Mouse (Mus musculus) embryonic facial prominence, embryonic 14.5 days (tissue): ENCODE measurements around the gene Rab33b. TPM values are rescaled to one million over a fixed set of nuclear protein-coding genes. Genes with fewer than 3 reads are reported as not detected.

Experiments
- ATAC-seq: fragments of 200-750 bp; cut with Nextera tagmentation; 2 replicates; pipeline ENCODE4 v1.8.0; 2017; ENCODE audit warnings: low read depth, moderate number of reproducible peaks, moderate TSS enrichment
- DNase-seq: peaks from one replicate; pipeline ENCODE4 v3.0.0-alpha.2; 2015; ENCODE audit warnings: low spot score
- H3K27ac ChIP-seq: fragments of 300-500 bp; sonication (generic); replicated peaks from 2 replicates; pipeline ENCODE4 v1.5.1; 2014; ENCODE audit warnings: low read depth, mild to moderate bottlenecking, low read length, moderate library complexity
- H3K27me3 ChIP-seq: fragments of 300-500 bp; sonication (generic); replicated peaks from 2 replicates; pipeline ENCODE4 v1.6.1; 2014; ENCODE audit warnings: low read length; ENCODE audit not compliant: control insufficient read depth, insufficient read depth
- H3K36me3 ChIP-seq: fragments of 300-500 bp; sonication (generic); 2 replicates; pipeline ENCODE4 v1.6.1; 2014; ENCODE audit warnings: low read length, mixed read lengths; ENCODE audit not compliant: control insufficient read depth, insufficient read depth
- H3K4me1 ChIP-seq: fragments of 300-500 bp; sonication (generic); 2 replicates; pipeline ENCODE4 v1.6.1; 2014; ENCODE audit warnings: antibody characterized with exemption, low read length; ENCODE audit not compliant: control insufficient read depth, insufficient read depth
- H3K4me2 ChIP-seq: fragments of 300-500 bp; sonication (generic); 2 replicates; pipeline ENCODE4 v1.6.1; 2014; ENCODE audit warnings: low read depth, mild to moderate bottlenecking, low read length, moderate library complexity, mixed read lengths
- H3K4me3 ChIP-seq: fragments of 300-500 bp; sonication (generic); 2 replicates; pipeline ENCODE4 v1.5.1; 2014; ENCODE audit warnings: low read depth, mild to moderate bottlenecking, low read length
- H3K9ac ChIP-seq: fragments of 300-500 bp; sonication (generic); 2 replicates; pipeline ENCODE4 v1.6.1; 2014; ENCODE audit warnings: low read depth, mild to moderate bottlenecking, low read length, moderate library complexity, mixed read lengths
- H3K9me3 ChIP-seq: fragments of 300-500 bp; sonication (generic); 2 replicates; pipeline ENCODE4 v1.6.1; 2016; ENCODE audit warnings: low read length; ENCODE audit not compliant: control insufficient read depth
- WGBS: fragments of 180-500 bp; shearing (Covaris S2); extraction: QIAGEN DNeasy Blood & Tissue Kit; methylation state at CpG from one replicate; pipeline ENCODE4 v1.1.7; 2014; 5-methylcytosine and 5-hydroxymethylcytosine counted together
- polyA plus RNA-seq: library from polyadenylated mRNA; unstranded; fragments of >200 nt; fragmentation: Nextera tagmentation; extraction: Ambion mirVana; gene quantifications from 2 replicates; pipeline ENCODE4 v1.2.1, GENCODE M21; 2014

Gene Rab33b
- polyA plus RNA-seq, 1 experiment from 2014 or later: 25.8 TPM

- Histone ChIP-seq H3K27me3 (no peaks in the 10 kb centered on the region), H3K9ac (no peak overlapping the region), H3K27ac (no peak overlapping the region), H3K4me3 (no peak overlapping the region), H3K4me1 (no peaks in the 10 kb centered on the region), H3K36me3 (peaks cover 92% of the 10 kb centered on the region), H3K9me3 (no peaks in the 10 kb centered on the region), H3K4me2 (no peak overlapping the region)
- DNase-seq: no peak
- ATAC-seq: no peak
- WGBS: 74% methylated on average over 9 of the region's 9 CpGs
These were observed 50.3 kb downstream of the Rab33b start for GRCm38 (mm10) chr3:51534013-51534412.

- DNase-seq (peak; percentile 39), ATAC-seq (no peak)
- 61% methylated on average over 15 of the region's 15 CpGs for WGBS
- no peaks in the 10 kb centered on the region for H3K27me3 ChIP-seq
- H3K27ac ChIP-seq: no peak overlapping the region
- no peak overlapping the region for H3K9ac ChIP-seq
- H3K9me3 ChIP-seq: no peaks in the 10 kb centered on the region
- no peak overlapping the region for H3K4me2 ChIP-seq
- no peaks in the 10 kb centered on the region for H3K4me1 ChIP-seq
- no peak overlapping the region for H3K4me3 ChIP-seq
- peaks cover 76% of the 10 kb centered on the region for H3K36me3 ChIP-seq
These were observed 56.1 kb downstream of the Rab33b start for GRCm38 (mm10) chr3:51539567-51540408.

- 93% methylated on average over 9 of the region's 9 CpGs for WGBS
- H3K36me3 ChIP-seq: peaks cover 68% of the 10 kb centered on the region
These were observed 56.9 kb downstream of the Rab33b start for GRCm38 (mm10) chr3:51540659-51541058.

GRCm38 (mm10) chr3:51544442-51545128 is 60.9 kb downstream of the Rab33b start:
- Histone ChIP-seq H3K9me3 (no peaks in the 10 kb centered on the region), H3K27me3 (no peaks in the 10 kb centered on the region), H3K4me3 (no peak overlapping the region), H3K4me1 (no peaks in the 10 kb centered on the region), H3K4me2 (no peak overlapping the region), H3K9ac (no peak overlapping the region), H3K36me3 (peaks cover 50% of the 10 kb centered on the region), H3K27ac (no peak overlapping the region)
- WGBS: 84% methylated on average over 19 of the region's 19 CpGs
- no peak for DNase-seq
- no peak for ATAC-seq

More at GRCm38 (mm10) chr3:51540659-51541058, 56.9 kb downstream of the Rab33b start:
- H3K4me2 ChIP-seq: no peak overlapping the region
- no peaks in the 10 kb centered on the region for H3K4me1 ChIP-seq
- no peak overlapping the region for H3K4me3 ChIP-seq
- ATAC-seq (no peak), DNase-seq (no peak)
- no peak overlapping the region for H3K27ac ChIP-seq
- H3K27me3 ChIP-seq: no peaks in the 10 kb centered on the region
- no peaks in the 10 kb centered on the region for H3K9me3 ChIP-seq
- H3K9ac ChIP-seq: no peak overlapping the region

Other genes starting within 250 kb of the Rab33b start
- 55.3 and 56.8 TPM in 2 replicates for gene Elf2, start 143.3 kb upstream of the Rab33b start, polyA plus RNA-seq
- gene Mgarp, start 87.2 kb upstream of the Rab33b start, polyA plus RNA-seq: 2.5 and 5.2 TPM in 2 replicates
- 663 and 761 TPM in 2 replicates for gene Ndufc1, start 74.9 kb upstream of the Rab33b start, polyA plus RNA-seq
- gene Naa15, start 68.8 kb upstream of the Rab33b start, polyA plus RNA-seq: 34.5 and 34.8 TPM in 2 replicates
- 6.2 and 7.3 TPM in 2 replicates for gene Setd7, start 77.0 kb downstream of the Rab33b start, polyA plus RNA-seq
- 4.1 and 6.6 TPM in 2 replicates for gene Mgst2, start 176.4 kb downstream of the Rab33b start, polyA plus RNA-seq